Mouse (Mus musculus) gastrocnemius, postnatal 10 days (tissue): ENCODE data around the gene Haghl. TPM values are rescaled to one million over a fixed set of nuclear protein-coding genes. Genes with fewer than 3 reads are reported as not detected.

Experiments used
- DNase-seq: peaks from one replicate; pipeline ENCODE4 v3.0.0; 2021; ENCODE audit warnings: mixed read lengths
- total RNA-seq, 2 experiments: library from RNA; stranded (reverse); gene quantifications; 2 replicates each; pipeline ENCODE4 v1.2.3; 2021

Haghl gene
- total RNA-seq, 2 experiments from 2014 or later = 16.8 to 22.2 TPM

- DNase-seq = no peak
Measured at GRCm38 (mm10) chr17:25786781-25787504, 1.5 kb upstream of the Haghl start.

GRCm38 (mm10) chr17:25786280-25786679, 807 bp upstream of the Haghl start, which contains the start of gene Ccdc78:
TSS of gene Ccdc78 (plus strand) at chr17:25786580.
- DNase-seq = no peak

- DNase-seq = no peak
Measured at GRCm38 (mm10) chr17:25783861-25784574, 1.5 kb downstream of the Haghl start.

GRCm38 (mm10) chr17:25783086-25783485, 2.4 kb downstream of the Haghl start:
- DNase-seq = no peak

- DNase-seq = no peak
Measured at GRCm38 (mm10) chr17:25781339-25781738, 4.1 kb downstream of the Haghl start.

GRCm38 (mm10) chr17:25777948-25778347, 7.5 kb downstream of the Haghl start:
- no peak for DNase-seq

- no peak for DNase-seq
Measured at GRCm38 (mm10) chr17:25775318-25776062, 10.0 kb downstream of the Haghl start.

- DNase-seq = peak; percentile 98
Measured at GRCm38 (mm10) chr17:25773549-25774120, 11.8 kb downstream of the Haghl start, which contains the start of gene Narfl. TSS of gene Narfl (plus strand) at chr17:25773776.

GRCm38 (mm10) chr17:25769331-25769730, 16.1 kb downstream of the Haghl start:
- no peak for DNase-seq

- DNase-seq = no peak
Measured at GRCm38 (mm10) chr17:25765886-25766285, 19.6 kb downstream of the Haghl start.

GRCm38 (mm10) chr17:25762591-25762990, 22.9 kb downstream of the Haghl start:
- no peak for DNase-seq

GRCm38 (mm10) chr17:25761561-25761970, 23.9 kb downstream of the Haghl start:
- no peak for DNase-seq

- DNase-seq = no peak
Measured at GRCm38 (mm10) chr17:25760148-25760547, 25.3 kb downstream of the Haghl start.

GRCm38 (mm10) chr17:25757691-25758090, 27.8 kb downstream of the Haghl start:
- no peak for DNase-seq

- DNase-seq = no peak
Measured at GRCm38 (mm10) chr17:25756378-25757242, 28.9 kb downstream of the Haghl start.

GRCm38 (mm10) chr17:25755627-25756377, 29.7 kb downstream of the Haghl start:
- no peak for DNase-seq

- no peak for DNase-seq
Measured at GRCm38 (mm10) chr17:25755086-25755485, 30.4 kb downstream of the Haghl start.

- no peak for DNase-seq
Measured at GRCm38 (mm10) chr17:25754241-25754640, 31.2 kb downstream of the Haghl start, which contains the start of gene Msln. TSS of gene Msln (minus strand) at chr17:25754378.

GRCm38 (mm10) chr17:25751446-25751845, 34.0 kb downstream of the Haghl start:
- DNase-seq = peak; percentile 70

- no peak for DNase-seq
Measured at GRCm38 (mm10) chr17:25749314-25749713, 36.2 kb downstream of the Haghl start.

- no peak for DNase-seq
Measured at GRCm38 (mm10) chr17:25748238-25748637, 37.2 kb downstream of the Haghl start.
